Mouse (Mus musculus) layer of hippocampus, adult 18-20 months (tissue): ENCODE data around the gene Clk3. TPM values are rescaled to one million over a fixed set of nuclear protein-coding genes. Genes with fewer than 3 reads are reported as not detected.
"Not testable (repeated sequence)": the region's sequence is repeated elsewhere in the genome, so short reads cannot be mapped to it uniquely, and the experiment has no call there.

ENCODE experiments used
- DNase-seq, 2 experiments: peaks; one replicate each; pipeline ENCODE4 v3.0.0; 2022; ENCODE audit warnings: low spot score in 2 of 2
- total RNA-seq, 2 experiments: library from RNA; stranded (reverse); gene quantifications; 2 replicates each; pipeline ENCODE4 v1.2.3; 2021

Clk3 gene
- total RNA-seq, 2 experiments from 2014 or later = 75.3 to 76.6 TPM

GRCm38 (mm10) chr9:57728312-57728711 is 37.3 kb downstream of the Clk3 start:
- no peak for DNase-seq

GRCm38 (mm10) chr9:57724701-57725100 is 41.0 kb downstream of the Clk3 start:
- DNase-seq = no peak

- no peak for DNase-seq
Measured at GRCm38 (mm10) chr9:57723796-57724195, 41.9 kb downstream of the Clk3 start.

GRCm38 (mm10) chr9:57723315-57723715 is 42.3 kb downstream of the Clk3 start:
- DNase-seq = peak in 1 of 2 experiments; percentile 68

DNA sequence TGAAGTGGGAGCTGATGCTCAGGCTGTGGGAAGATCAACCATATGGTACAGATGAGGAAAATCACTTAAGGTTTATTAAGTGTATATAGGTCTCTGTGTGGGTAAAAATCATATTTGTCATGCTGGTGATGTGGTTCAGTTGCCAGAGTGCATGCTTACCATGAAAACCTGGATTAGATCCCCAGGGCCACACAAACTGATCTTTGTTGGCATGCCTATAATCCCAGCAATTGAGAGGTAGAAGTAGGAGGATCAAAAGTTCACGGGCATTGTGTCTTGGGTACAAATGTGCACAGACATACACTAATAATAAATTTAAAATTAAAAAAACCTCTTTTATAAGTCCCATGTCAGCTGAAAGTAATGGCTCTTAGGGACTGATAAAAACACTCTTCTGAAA is 43.3 kb downstream of the Clk3 start:
- no peak for DNase-seq

DNA sequence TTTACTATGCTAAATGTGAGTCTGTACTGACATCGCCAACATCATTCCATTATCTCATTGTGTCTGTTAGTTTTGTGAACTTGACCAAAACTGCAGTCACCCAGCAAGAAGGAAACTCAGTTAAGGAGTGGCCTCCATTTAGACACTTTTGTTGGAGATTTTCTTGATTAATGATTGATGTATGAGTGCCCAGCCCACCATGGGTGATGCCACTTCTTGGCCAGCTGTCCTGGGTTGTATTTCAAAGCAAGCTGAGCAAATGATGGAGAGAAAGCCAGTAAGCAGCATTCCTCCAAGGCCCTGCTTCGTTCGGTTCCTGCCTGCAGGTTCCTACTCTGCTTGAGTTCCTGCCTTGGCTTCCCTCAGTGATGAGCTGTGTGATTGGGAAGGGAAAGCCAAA is 44.9 kb downstream of the Clk3 start:
- DNase-seq = no peak

DNA sequence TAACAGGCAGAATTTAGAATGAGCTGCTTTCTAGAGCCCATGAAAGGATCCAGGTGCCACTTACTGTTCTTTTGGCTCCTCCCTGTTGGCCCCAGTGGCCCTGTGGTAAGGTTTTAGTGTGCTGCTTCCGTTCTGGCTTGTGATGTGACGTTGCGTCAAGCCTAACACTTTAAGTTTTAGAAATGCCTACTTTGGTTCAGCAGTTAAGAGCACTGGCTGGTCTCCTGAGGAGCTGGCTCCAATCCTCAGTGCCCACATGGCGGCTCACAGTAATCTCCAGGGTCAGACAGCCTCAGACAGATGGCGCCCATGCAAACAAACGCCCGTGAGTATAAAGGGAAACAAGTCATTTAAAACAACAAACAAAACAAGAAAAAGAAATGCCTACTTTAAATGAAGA is 47.3 kb downstream of the Clk3 start:
- DNase-seq = no peak

DNA sequence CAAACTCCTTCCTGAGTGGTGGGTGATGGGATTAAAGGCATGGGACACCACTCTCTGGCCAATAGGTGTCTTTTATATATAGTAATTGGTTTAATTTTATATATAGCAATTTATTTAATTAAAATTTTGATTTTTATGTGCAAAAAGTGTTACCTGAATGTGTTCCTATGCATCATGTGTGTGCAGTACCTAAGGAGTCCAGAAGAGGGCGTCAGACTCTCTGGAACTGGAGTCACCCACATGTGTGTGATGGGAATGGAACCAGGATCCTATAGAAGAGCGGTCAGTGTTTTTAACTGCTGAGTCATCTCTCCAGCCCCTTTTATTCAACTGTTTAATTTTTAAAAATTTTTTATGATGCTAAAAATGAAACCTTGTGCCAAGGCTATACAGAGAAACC is 53.5 kb downstream of the Clk3 start:
- DNase-seq = no peak

GRCm38 (mm10) chr9:57710214-57710613 is 55.4 kb downstream of the Clk3 start:
- DNase-seq = not testable (repeated sequence)

DNA sequence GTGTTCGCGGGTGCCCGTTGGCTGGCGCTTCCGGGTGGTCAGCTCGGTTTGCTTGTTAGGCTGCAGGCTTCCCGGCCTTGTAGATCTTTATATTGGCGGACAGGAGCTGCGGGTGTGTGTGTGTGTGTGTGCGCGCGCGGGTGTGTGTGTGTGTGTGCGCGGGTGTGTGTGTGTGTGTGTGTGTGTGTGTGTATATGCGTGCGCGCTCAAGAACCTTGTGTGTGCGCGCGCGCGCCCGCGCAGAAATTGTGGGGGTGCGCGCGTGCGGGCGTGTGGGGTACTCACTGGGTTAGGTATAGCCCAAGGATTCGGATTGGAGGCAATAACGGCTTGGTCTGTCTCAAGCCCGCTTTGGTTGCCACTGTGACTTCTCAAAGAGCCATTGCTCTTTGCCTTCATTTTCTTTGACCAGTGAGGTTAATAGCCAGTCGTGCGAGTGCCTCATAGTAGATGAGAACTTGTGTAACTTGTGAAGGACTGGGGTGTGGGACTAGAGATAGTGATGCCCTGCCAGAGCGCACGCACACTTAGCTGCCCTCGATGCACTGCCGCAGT is 56.9 kb downstream of the Clk3 start:
- DNase-seq = peak; percentile 14 to 71

- peak; percentile 67 to 88 for DNase-seq
Measured at GRCm38 (mm10) chr9:57708068-57708719, 57.5 kb downstream of the Clk3 start, which contains the start of gene Edc3. Edc3 (plus strand) TSS chr9:57708540.

- no peak for DNase-seq
Measured at GRCm38 (mm10) chr9:57706496-57706895, 59.2 kb downstream of the Clk3 start.

Other genes starting within 250 kb of the Clk3 start
- gene Cox5a, start 244.6 kb downstream of the Clk3 start, total RNA-seq = 100 to 1,000 TPM; 372 to 373 TPM
- 10 to 100 TPM; 16.5 to 24.3 TPM for gene Fam219b, start 228.3 kb downstream of the Clk3 start, total RNA-seq
- 10 to 100 TPM; 68.8 to 70.9 TPM for gene Mpi, start 213.1 kb downstream of the Clk3 start, total RNA-seq
- gene Scamp2, start 204.9 kb downstream of the Clk3 start, total RNA-seq = 10 to 100 TPM; 24.2 to 24.9 TPM
- gene Ulk3, start 176.4 kb downstream of the Clk3 start, total RNA-seq = 10 to 100 TPM; 24.0 to 32.2 TPM
- gene Cplx3, start 159.6 kb downstream of the Clk3 start, total RNA-seq = 1 to 10 TPM; 1.9 to 4.7 TPM
- gene Lman1l, start 145.1 kb downstream of the Clk3 start, total RNA-seq = not detected
- gene Csk, start 112.2 kb downstream of the Clk3 start, total RNA-seq = 10 to 100 TPM; 36.4 to 37.1 TPM
- gene Cyp1a2, start 82.2 kb downstream of the Clk3 start, total RNA-seq = not detected
- under 1 TPM; 0.12 to 0.13 TPM for gene Cyp1a1, start 77.9 kb downstream of the Clk3 start, total RNA-seq
- 10 to 100 TPM; 14.7 to 14.8 TPM for gene Edc3, start 57.3 kb downstream of the Clk3 start, total RNA-seq
- 1 to 10 TPM; 6.7 to 7.4 TPM for gene Arid3b, start 70.9 kb upstream of the Clk3 start, total RNA-seq
- gene Ubl7, start 145.1 kb upstream of the Clk3 start, total RNA-seq = 100 to 1,000 TPM in 1 of 2 experiments, 10 to 100 TPM in 1; 98.1 to 105 TPM
- 10 to 100 TPM; 85.7 to 96.3 TPM for gene Sema7a, start 174.3 kb upstream of the Clk3 start, total RNA-seq
- gene Cyp11a1, start 240.6 kb upstream of the Clk3 start, total RNA-seq = 1 to 10 TPM in 1 of 2 experiments, under 1 TPM in 1; 0.94 to 1.7 TPM